Mouse (Mus musculus): ENCODE data around the gene Iqcn. TPM values are rescaled to one million over a fixed set of nuclear protein-coding genes. Genes with fewer than 3 reads are reported as not detected.

Iqcn gene
- polyA plus RNA-seq, 1 experiment from 2014 or later = not detected

GRCm38 (mm10) chr8:70679404-70679803 is 23.9 kb upstream of the Iqcn start:
- Histone ChIP-seq H3K4me2 (no peak overlapping the region), H3K9me3 (no peaks in the 10 kb centered on the region), H3K9ac (replicated peaks) (no peak overlapping the region), H3K4me1 (replicated peaks) (peaks cover 12% of the 10 kb centered on the region), H3K4me3 (replicated peaks) (no peak overlapping the region), H3K36me3 (peaks cover 36% of the 10 kb centered on the region), H3K27me3 (no peaks in the 10 kb centered on the region; the same call in 1 of the 2 replicates), H3K27ac (no peak overlapping the region)
- ATAC-seq (ENCODE audit: insufficient number of reproducible peaks, insufficient read depth, low FRiP score, low TSS enrichment, low read depth) = no peak
- WGBS = 94% methylated on average over 4 of the region's 4 CpGs

DNA sequence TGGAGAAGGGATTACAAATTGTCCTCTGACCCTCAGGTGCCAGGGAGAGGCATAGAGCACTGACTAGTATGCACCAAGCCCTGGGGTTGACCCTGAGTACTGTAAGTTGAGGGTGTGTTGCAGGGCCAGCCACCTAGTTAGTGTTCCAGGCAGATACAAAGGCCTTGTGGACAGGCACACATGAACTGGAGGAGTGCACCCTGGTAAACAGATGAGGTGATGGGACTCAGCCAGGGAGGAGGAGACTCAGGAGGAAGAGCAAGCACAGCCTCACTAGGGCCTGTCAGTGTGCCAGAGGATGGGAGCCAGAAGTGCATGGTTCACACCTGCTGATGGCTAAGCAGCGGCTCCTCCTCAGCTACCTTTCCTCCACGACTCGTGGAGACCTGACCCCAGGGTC is 23.2 kb upstream of the Iqcn start:
- H3K27ac ChIP-seq = no peak overlapping the region
- no peak overlapping the region; the same call in 1 of the 2 replicates for H3K9ac ChIP-seq (replicated peaks)
- ATAC-seq (ENCODE audit: insufficient number of reproducible peaks, insufficient read depth, low FRiP score, low TSS enrichment, low read depth) = no peak
- H3K27me3 ChIP-seq = no peaks in the 10 kb centered on the region; the same call in 1 of the 2 replicates
- H3K4me1 ChIP-seq (replicated peaks) = peaks cover 8% of the 10 kb centered on the region
- no peaks in the 10 kb centered on the region for H3K9me3 ChIP-seq
- no peak overlapping the region for H3K4me2 ChIP-seq
- peaks cover 36% of the 10 kb centered on the region for H3K36me3 ChIP-seq
- 62% methylated on average over 3 of the region's 3 CpGs for WGBS
- no peak overlapping the region for H3K4me3 ChIP-seq (replicated peaks)

DNA sequence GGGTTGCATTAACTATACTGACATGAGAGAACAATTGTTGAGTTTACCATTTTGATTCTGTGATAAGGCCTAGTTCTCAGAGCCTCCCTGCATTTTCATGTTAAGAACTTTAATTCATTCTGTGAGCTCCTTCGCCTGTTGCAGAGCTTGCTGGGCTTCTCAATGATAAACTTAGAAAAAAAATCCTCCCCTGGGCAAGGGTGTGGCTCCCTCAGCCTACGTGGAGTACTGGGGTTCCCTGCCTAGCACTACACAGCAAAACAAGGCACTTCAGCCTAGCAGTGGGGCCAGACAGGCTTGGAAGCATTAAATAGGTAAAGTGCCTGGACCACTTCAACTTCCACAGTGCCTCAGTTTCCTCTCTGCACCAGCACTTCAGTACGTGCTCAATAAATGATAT is 21.8 kb upstream of the Iqcn start:
- peaks cover 8% of the 10 kb centered on the region for H3K4me1 ChIP-seq (replicated peaks)
- ATAC-seq (ENCODE audit: insufficient number of reproducible peaks, insufficient read depth, low FRiP score, low TSS enrichment, low read depth) = no peak
- no peaks in the 10 kb centered on the region for H3K9me3 ChIP-seq
- no peak overlapping the region for H3K27ac ChIP-seq
- no peak overlapping the region for H3K9ac ChIP-seq (replicated peaks)
- H3K4me2 ChIP-seq = no peak overlapping the region
- no peaks in the 10 kb centered on the region; the same call in 1 of the 2 replicates for H3K27me3 ChIP-seq
- 76% methylated on average over 3 of the region's 3 CpGs for WGBS
- no peak overlapping the region for H3K4me3 ChIP-seq (replicated peaks)
- peaks cover 33% of the 10 kb centered on the region for H3K36me3 ChIP-seq

- peaks cover 30% of the 10 kb centered on the region for H3K36me3 ChIP-seq
- H3K9ac ChIP-seq (replicated peaks) = peak overlapping the region; percentile 53
- H3K27ac ChIP-seq = no peak overlapping the region
- peak; percentile 7; the same call in 1 of the 2 replicates for ATAC-seq (ENCODE audit: insufficient number of reproducible peaks, insufficient read depth, low FRiP score, low TSS enrichment, low read depth)
- H3K9me3 ChIP-seq = no peaks in the 10 kb centered on the region
- 7% methylated on average over 19 of the region's 19 CpGs for WGBS
- H3K4me2 ChIP-seq = peak overlapping the region; percentile 38
- peak overlapping the region; percentile 15; the same call in 1 of the 2 replicates for H3K4me3 ChIP-seq (replicated peaks)
- H3K27me3 ChIP-seq = no peaks in the 10 kb centered on the region; the same call in 1 of the 2 replicates
- H3K4me1 ChIP-seq (replicated peaks) = peaks cover 8% of the 10 kb centered on the region
Measured at GRCm38 (mm10) chr8:70682193-70682592, 21.1 kb upstream of the Iqcn start.

DNA sequence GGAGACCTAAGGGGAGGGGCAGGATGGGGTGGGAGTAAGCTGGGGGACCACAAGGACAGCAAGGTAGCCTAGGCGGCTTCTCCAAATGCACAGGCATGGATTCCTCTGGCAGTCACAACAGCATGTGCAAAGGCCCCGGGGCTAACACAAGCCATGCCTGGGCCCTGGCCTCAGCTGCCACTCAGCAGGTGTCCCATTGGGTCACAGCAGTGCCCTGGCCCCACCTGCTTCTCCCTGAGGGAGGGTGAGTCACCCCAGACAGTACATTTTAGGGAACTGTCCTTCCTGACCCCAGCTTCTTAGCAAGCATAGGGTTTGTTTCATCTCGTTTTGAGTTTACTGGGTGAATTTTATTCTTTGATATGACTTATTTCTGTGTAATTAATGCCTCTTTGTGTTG is 20.6 kb upstream of the Iqcn start:
- Histone ChIP-seq H3K4me3 (replicated peaks) (no peak overlapping the region), H3K27me3 (no peaks in the 10 kb centered on the region; the same call in 1 of the 2 replicates), H3K27ac (no peak overlapping the region), H3K4me1 (replicated peaks) (peaks cover 8% of the 10 kb centered on the region), H3K9ac (replicated peaks) (peak overlapping the region; percentile 53; the same call in 1 of the 2 replicates), H3K9me3 (no peaks in the 10 kb centered on the region), H3K36me3 (peaks cover 26% of the 10 kb centered on the region), H3K4me2 (peak overlapping the region; percentile 38; the same call in 1 of the 2 replicates)
- no peak for ATAC-seq (ENCODE audit: insufficient number of reproducible peaks, insufficient read depth, low FRiP score, low TSS enrichment, low read depth)
- 72% methylated on average over 3 of the region's 3 CpGs for WGBS

GRCm38 (mm10) chr8:70684291-70684690 is 19.0 kb upstream of the Iqcn start:
- ATAC-seq (ENCODE audit: insufficient number of reproducible peaks, insufficient read depth, low FRiP score, low TSS enrichment, low read depth) = no peak
- Histone ChIP-seq H3K4me2 (no peak overlapping the region), H3K9me3 (no peaks in the 10 kb centered on the region), H3K27ac (no peak overlapping the region), H3K9ac (replicated peaks) (no peak overlapping the region), H3K4me3 (replicated peaks) (no peak overlapping the region), H3K4me1 (replicated peaks) (peaks cover 8% of the 10 kb centered on the region), H3K27me3 (no peaks in the 10 kb centered on the region; the same call in 1 of the 2 replicates), H3K36me3 (peaks cover 10% of the 10 kb centered on the region)
- WGBS = 52% methylated on average over 7 of the region's 7 CpGs

DNA sequence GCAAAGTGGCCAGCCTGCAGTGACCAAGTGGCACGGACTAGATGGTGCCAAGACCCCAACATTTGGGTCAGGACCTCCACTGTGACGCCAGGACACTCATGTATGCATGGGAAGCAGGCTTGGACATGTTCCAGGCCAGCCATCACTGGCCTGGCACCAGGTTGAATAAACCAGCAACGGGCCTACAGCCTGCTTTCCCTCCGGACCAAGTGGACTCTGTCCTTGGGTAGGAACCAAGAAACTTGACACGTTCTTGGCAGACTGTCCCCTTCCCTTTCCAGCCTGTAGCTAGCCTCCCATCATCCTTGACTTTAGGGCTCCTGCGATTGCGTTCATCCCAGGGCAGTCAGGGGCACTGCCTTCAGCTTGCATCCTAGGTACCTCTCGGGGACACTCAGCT is 15.7 kb upstream of the Iqcn start:
- WGBS = 85% methylated on average over 8 of the region's 8 CpGs
- no peaks in the 10 kb centered on the region for H3K9me3 ChIP-seq
- no peak overlapping the region for H3K27ac ChIP-seq

GRCm38 (mm10) chr8:70688136-70688535 is 15.1 kb upstream of the Iqcn start:
- Histone ChIP-seq H3K9me3 (no peaks in the 10 kb centered on the region), H3K4me2 (no peak overlapping the region), H3K9ac (replicated peaks) (no peak overlapping the region), H3K4me1 (replicated peaks) (peaks cover 22% of the 10 kb centered on the region), H3K4me3 (replicated peaks) (no peak overlapping the region), H3K27ac (no peak overlapping the region), H3K36me3 (no peaks in the 10 kb centered on the region), H3K27me3 (no peaks in the 10 kb centered on the region; the same call in 1 of the 2 replicates)
- 92% methylated on average over 3 of the region's 3 CpGs for WGBS
- ATAC-seq (ENCODE audit: insufficient number of reproducible peaks, insufficient read depth, low FRiP score, low TSS enrichment, low read depth) = no peak

More for the DNA sequence above, 15.7 kb upstream of the Iqcn start:
- no peak for ATAC-seq (ENCODE audit: insufficient number of reproducible peaks, insufficient read depth, low FRiP score, low TSS enrichment, low read depth)
- Histone ChIP-seq H3K4me1 (replicated peaks) (peaks cover 24% of the 10 kb centered on the region), H3K4me3 (replicated peaks) (no peak overlapping the region; the same call in 1 of the 2 replicates), H3K4me2 (no peak overlapping the region), H3K27me3 (no peaks in the 10 kb centered on the region; the same call in 1 of the 2 replicates), H3K36me3 (no peaks in the 10 kb centered on the region), H3K9ac (replicated peaks) (no peak overlapping the region)

GRCm38 (mm10) chr8:70689892-70690390 is 13.3 kb upstream of the Iqcn start:
- Histone ChIP-seq H3K9ac (replicated peaks) (no peak overlapping the region), H3K9me3 (no peaks in the 10 kb centered on the region), H3K4me2 (no peak overlapping the region), H3K36me3 (no peaks in the 10 kb centered on the region), H3K27ac (peak overlapping the region; percentile 59), H3K27me3 (no peaks in the 10 kb centered on the region), H3K4me1 (replicated peaks) (peaks cover 32% of the 10 kb centered on the region), H3K4me3 (replicated peaks) (no peak overlapping the region)
- no peak for ATAC-seq (ENCODE audit: insufficient number of reproducible peaks, insufficient read depth, low FRiP score, low TSS enrichment, low read depth)
- WGBS = 78% methylated on average over 5 of the region's 5 CpGs

GRCm38 (mm10) chr8:70691230-70691629 is 12.0 kb upstream of the Iqcn start:
- Histone ChIP-seq H3K9ac (replicated peaks) (peak overlapping the region; percentile 63), H3K4me2 (peak overlapping the region; percentile 55), H3K27ac (peak overlapping the region; percentile 95), H3K4me3 (replicated peaks) (peak overlapping the region; percentile 31), H3K27me3 (no peaks in the 10 kb centered on the region), H3K36me3 (no peaks in the 10 kb centered on the region), H3K9me3 (no peaks in the 10 kb centered on the region), H3K4me1 (replicated peaks) (peaks cover 45% of the 10 kb centered on the region)
- 48% methylated on average over 4 of the region's 4 CpGs for WGBS
- no peak; the same call in 1 of the 2 replicates for ATAC-seq (ENCODE audit: insufficient number of reproducible peaks, insufficient read depth, low FRiP score, low TSS enrichment, low read depth)

DNA sequence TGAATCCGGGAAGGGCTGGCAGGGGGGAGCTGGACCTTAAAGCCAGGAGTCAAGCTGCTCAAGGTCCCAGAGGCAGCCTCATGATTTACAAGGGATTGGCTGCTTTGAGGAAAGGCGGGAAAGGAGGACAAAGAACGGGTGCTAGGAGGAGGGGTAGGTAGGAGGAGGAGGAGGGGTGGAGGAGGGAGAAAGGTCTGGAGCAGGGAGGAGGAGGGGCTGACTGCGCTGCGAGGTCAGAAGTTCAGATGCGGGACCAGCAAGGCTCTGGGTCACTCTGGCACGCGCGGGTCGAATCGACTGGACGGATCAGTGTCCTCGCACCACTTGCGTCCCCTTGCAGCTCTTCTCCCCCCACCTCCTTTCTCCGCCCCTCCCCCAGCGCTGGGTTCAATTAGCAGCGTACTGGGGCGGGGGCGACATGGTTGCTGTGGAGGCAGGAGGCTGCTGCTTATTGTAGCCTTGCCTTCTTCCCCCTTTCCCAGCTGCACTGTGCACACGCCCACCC is 11.5 kb upstream of the Iqcn start:
- Histone ChIP-seq H3K4me1 (replicated peaks) (peaks cover 50% of the 10 kb centered on the region), H3K27ac (peak overlapping the region; percentile 95), H3K4me3 (replicated peaks) (peak overlapping the region; percentile 31), H3K9ac (replicated peaks) (peak overlapping the region; percentile 63), H3K4me2 (peak overlapping the region; percentile 55), H3K36me3 (no peaks in the 10 kb centered on the region), H3K9me3 (no peaks in the 10 kb centered on the region), H3K27me3 (no peaks in the 10 kb centered on the region)
- WGBS = under 1% methylated on average over 20 of the region's 20 CpGs
- peak; percentile 45 for ATAC-seq (ENCODE audit: insufficient number of reproducible peaks, insufficient read depth, low FRiP score, low TSS enrichment, low read depth)
